19 mouse cellular contexts compared by ENCODE assay signal in genomic region chr5:111597733-111598132, GRCm38 (mm10).
A peak's percentile ranks its signal among the peaks of the same experiment; 100 is the strongest.
DNase-seq lines count a peak whose midpoint lies in the region; ATAC-seq and TF ChIP-seq lines count a peak whose summit lies in the region.
"Had no signal": no experiment of that assay in that cellular context is flagged by ENCODE, and none has a peak within 500 bp of the region (broad histone marks: within the 10 kb centered on the region; RNA-seq: fewer than 3 reads in every experiment).

No protein-coding gene starts in this region.

- H3K9me3 ChIP-seq in hindbrain, embryonic 10.5 days, result no peaks in the 10 kb centered on the region
- no peaks in the 10 kb centered on the region for H3K9me3 ChIP-seq in hindbrain, embryonic 14.5 days (ENCODE audit: control insufficient read depth, low read length)
- no peaks in the 10 kb centered on the region for H3K9me3 ChIP-seq in lung, embryonic 14.5 days (ENCODE audit: low read depth, low read length)
- H3K9me3 ChIP-seq in midbrain, embryonic 12.5 days, result no peaks in the 10 kb centered on the region
- H3K9me3 ChIP-seq: liver, embryonic 13.5 days; megakaryocyte, embryonic 14.5 days had no signal

- DNase-seq in hindbrain, embryonic 10.5 days (ENCODE audit: low spot score), result no peak
- no peak for DNase-seq in hindbrain, embryonic 14.5 days (ENCODE audit: low spot score)
- peak; percentile 36 for DNase-seq in lung, embryonic 14.5 days
- no peak for DNase-seq in lung, postnatal 36 days
- DNase-seq in frontal cortex, postnatal 36 days (ENCODE audit: low spot score in 2 of 2), result no peak
- DNase-seq in heart, postnatal 25 days (ENCODE audit: low spot score), result no peak
- no peak for DNase-seq in neural tube, embryonic 10.5 days (ENCODE audit: extremely low spot score, low spot score)
- DNase-seq: adrenal gland, postnatal 36 days; cerebellum, postnatal 10 days; gastrocnemius, postnatal 14 days; liver, embryonic 13.5 days; right cerebral cortex, postnatal 14 days; thymus, postnatal 36 days had no signal

- TF ChIP-seq CTCF in lung, embryonic 14.5 days (IDR thresholded peaks at IDR 0.05; ENCODE audit: low read depth), result no peak

- peaks cover 3% of the 10 kb centered on the region; the same call in 1 of the 2 replicates for H3K36me3 ChIP-seq in hindbrain, embryonic 10.5 days
- H3K36me3 ChIP-seq in hindbrain, embryonic 14.5 days (replicated peaks; ENCODE audit: control insufficient read depth, insufficient read depth), result no peaks in the 10 kb centered on the region
- H3K36me3 ChIP-seq in lung, embryonic 14.5 days (ENCODE audit: insufficient read depth), result no peaks in the 10 kb centered on the region
- no peaks in the 10 kb centered on the region for H3K36me3 ChIP-seq in midbrain, embryonic 12.5 days
- H3K36me3 ChIP-seq: liver, embryonic 13.5 days had no signal

- no peak overlapping the region for H3K4me2 ChIP-seq in hindbrain, embryonic 14.5 days (replicated peaks)
- H3K4me2 ChIP-seq in lung, embryonic 14.5 days, result no peak overlapping the region
- no peak overlapping the region for H3K4me2 ChIP-seq in midbrain, embryonic 12.5 days (replicated peaks)
- H3K4me2 ChIP-seq: liver, embryonic 13.5 days had no signal

- no peak overlapping the region for H3K9ac ChIP-seq in hindbrain, embryonic 14.5 days
- no peak overlapping the region for H3K9ac ChIP-seq in lung, embryonic 14.5 days
- H3K9ac ChIP-seq in midbrain, embryonic 12.5 days (replicated peaks), result no peak overlapping the region
- H3K9ac ChIP-seq: liver, embryonic 13.5 days had no signal

- intact Hi-C loops in heart, postnatal 25 days (cut with DNase I), result no loop called here

- H3K4me3 ChIP-seq in hindbrain, embryonic 10.5 days, result no peak overlapping the region
- H3K4me3 ChIP-seq in hindbrain, embryonic 14.5 days (replicated peaks; ENCODE audit: low read length), result no peak overlapping the region
- H3K4me3 ChIP-seq in lung, embryonic 14.5 days (ENCODE audit: low read depth, low read length), result no peak overlapping the region
- H3K4me3 ChIP-seq in midbrain, embryonic 12.5 days, result no peak overlapping the region
- H3K4me3 ChIP-seq: layer of hippocampus, adult 2 months; liver, embryonic 13.5 days; megakaryocyte, embryonic 14.5 days had no signal

- peak overlapping the region; percentile 78 for H3K27ac ChIP-seq in hindbrain, embryonic 10.5 days
- no peak overlapping the region for H3K27ac ChIP-seq in hindbrain, embryonic 14.5 days
- H3K27ac ChIP-seq in lung, embryonic 14.5 days (ENCODE audit: low read depth), result peak overlapping the region; percentile 50; the same call in 1 of the 2 replicates
- peak overlapping the region; percentile 81 for H3K27ac ChIP-seq in midbrain, embryonic 12.5 days (replicated peaks)
- H3K27ac ChIP-seq: layer of hippocampus, adult 2 months; liver, embryonic 13.5 days had no signal

- peaks cover 97% of the 10 kb centered on the region for H3K4me1 ChIP-seq in hindbrain, embryonic 10.5 days (replicated peaks)
- H3K4me1 ChIP-seq in hindbrain, embryonic 14.5 days (replicated peaks; ENCODE audit: control insufficient read depth, insufficient read depth, low read length), result peaks cover 26% of the 10 kb centered on the region; the same call in 1 of the 2 replicates
- H3K4me1 ChIP-seq in lung, embryonic 14.5 days (ENCODE audit: insufficient read depth), result peaks cover 6% of the 10 kb centered on the region; the same call in 1 of the 2 replicates
- H3K4me1 ChIP-seq in midbrain, embryonic 12.5 days, result peaks cover 78% of the 10 kb centered on the region

- WGBS in hindbrain, embryonic 10.5 days, result 30% methylated on average over 2 of the region's 2 CpGs
- 15% methylated on average over 2 of the region's 2 CpGs for WGBS in hindbrain, embryonic 14.5 days
- WGBS in lung, embryonic 14.5 days, result 21% methylated on average over 2 of the region's 2 CpGs
- 17% methylated on average over 2 of the region's 2 CpGs for WGBS in midbrain, embryonic 12.5 days

- no peaks in the 10 kb centered on the region for H3K27me3 ChIP-seq in hindbrain, embryonic 10.5 days (ENCODE audit: insufficient read depth, poor library complexity, severe bottlenecking)
- no peaks in the 10 kb centered on the region; the same call in 1 of the 2 replicates for H3K27me3 ChIP-seq in hindbrain, embryonic 14.5 days (ENCODE audit: control insufficient read depth, insufficient read depth, low read length)
- H3K27me3 ChIP-seq in lung, embryonic 14.5 days (ENCODE audit: insufficient read depth, low read length), result no peaks in the 10 kb centered on the region
- peaks cover 6% of the 10 kb centered on the region for H3K27me3 ChIP-seq in midbrain, embryonic 12.5 days
- H3K27me3 ChIP-seq: CH12.LX; liver, embryonic 13.5 days had no signal

- ATAC-seq in hindbrain, embryonic 14.5 days (ENCODE audit: low FRiP score), result no peak
- no peak for ATAC-seq in lung, embryonic 14.5 days (ENCODE audit: insufficient read depth)
- no peak for ATAC-seq in midbrain, embryonic 12.5 days (ENCODE audit: low FRiP score, low read depth)
- ATAC-seq: inflammation-experienced regulatory T-cells, adult 6 months; lung, postnatal 0 days had no signal
